Mouse (Mus musculus) CH12.LX (cell line): ENCODE results near the gene Pebp1. TPM values are rescaled to one million over a fixed set of nuclear protein-coding genes. Genes with fewer than 3 reads are reported as not detected.

Experiments used
- DNase-seq: peaks from one replicate; pipeline ENCODE4 v3.0.0-alpha.2; 2013; ENCODE audit errors: extremely low read depth
- H3K27ac ChIP-seq: 2 replicates; pipeline ENCODE4 v1.5.1; 2012; ENCODE audit warnings: low read depth, mild to moderate bottlenecking, control low read depth, moderate library complexity; ENCODE audit not compliant: insufficient read depth
- H3K27me3 ChIP-seq: replicated peaks from 2 replicates; pipeline ENCODE3; 2012; ENCODE audit warnings: inconsistent platforms
- H3K36me3 ChIP-seq, 2 experiments: replicated peaks in 1 of 2; 2 replicates each; pipeline versions ENCODE3 to v1.6.1; 2012; ENCODE audit warnings: inconsistent platforms in 1 of 2, low read length in 1 of 2, mild to moderate bottlenecking in 1 of 2, mixed read lengths in 1 of 2, moderate library complexity in 1 of 2; ENCODE audit not compliant: control insufficient read depth in 1 of 2, insufficient read depth in 1 of 2
- H3K4me1 ChIP-seq, 2 experiments: 2 replicates each; pipeline ENCODE4 v1.6.1; 2012; ENCODE audit warnings: inconsistent platforms in 1 of 2, moderate library complexity in 1 of 2; ENCODE audit not compliant: insufficient read depth in 2 of 2, control insufficient read depth in 1 of 2
- H3K4me2 ChIP-seq: 2 replicates; pipeline ENCODE4 v1.6.1; 2012; ENCODE audit warnings: low read depth, mild to moderate bottlenecking, control low read depth; ENCODE audit not compliant: poor library complexity, insufficient read depth, severe bottlenecking
- H3K4me3 ChIP-seq, 3 experiments: fragments of 150-350 bp in 1 of 3; sonication (generic) in 1 of 3; replicated peaks in 1 of 3; 2 replicates each; pipeline versions ENCODE3 to v1.5.1; 2011 to 2012; ENCODE audit warnings: low read depth in 2 of 3, low read length in 2 of 3, mild to moderate bottlenecking in 2 of 3, moderate library complexity in 2 of 3, control low read depth in 1 of 3, improper control_type of control experiment in 1 of 3, inconsistent platforms in 1 of 3, mixed read lengths in 1 of 3; ENCODE audit not compliant: poor library complexity in 1 of 3
- H3K79me2 ChIP-seq: replicated peaks from 2 replicates; pipeline ENCODE4 v1.6.1; 2012; ENCODE audit warnings: mild to moderate bottlenecking, moderate library complexity; ENCODE audit not compliant: control insufficient read depth, poor library complexity, insufficient read depth, severe bottlenecking; ENCODE audit errors: extremely low read depth
- H3K9ac ChIP-seq: 2 replicates; pipeline ENCODE4 v1.6.1; 2012; ENCODE audit warnings: low read depth, mild to moderate bottlenecking, control low read depth, moderate library complexity; ENCODE audit not compliant: insufficient read depth
- H3K9me3 ChIP-seq: replicated peaks from 2 replicates; pipeline ENCODE3; 2012; ENCODE audit warnings: low read length, inconsistent platforms, mixed read lengths
- CHD1 ChIP-seq: IDR thresholded peaks from 2 replicates; pipeline ENCODE4 v1.6.1; 2012; ENCODE audit warnings: low read depth, low read length, improper control_type of control experiment, inconsistent platforms
- CHD2 ChIP-seq: IDR thresholded peaks from 2 replicates; pipeline ENCODE4 v1.6.1; 2011; ENCODE audit warnings: low read length, improper control_type of control experiment
- E2F4 ChIP-seq: IDR thresholded peaks from 2 replicates; pipeline ENCODE4 v1.6.1; 2011; ENCODE audit warnings: low read depth, low read length, improper control_type of control experiment; ENCODE audit not compliant: insufficient replicate concordance
- EP300 ChIP-seq: IDR thresholded peaks from 2 replicates; pipeline ENCODE4 v1.6.1; 2011; ENCODE audit warnings: low read length, improper control_type of control experiment
- ETS1 ChIP-seq: conservative IDR thresholded peaks from 2 replicates; pipeline ENCODE4 v1.6.1; 2012; ENCODE audit warnings: low read depth, mild to moderate bottlenecking, inconsistent platforms, low read length, improper control_type of control experiment, moderate library complexity
- HCFC1 ChIP-seq: IDR thresholded peaks from 2 replicates; pipeline ENCODE4 v1.6.1; 2012; ENCODE audit warnings: low read depth, mild to moderate bottlenecking, inconsistent platforms, low read length, improper control_type of control experiment
- IRF4 ChIP-seq: IDR thresholded peaks from 2 replicates; pipeline ENCODE4 v1.6.1; 2014; ENCODE audit warnings: low read depth, mild to moderate bottlenecking, inconsistent platforms, low read length, improper control_type of control experiment
- MAFK ChIP-seq: IDR thresholded peaks from 2 replicates; pipeline ENCODE4 v1.6.1; 2011; ENCODE audit warnings: low read length, improper control_type of control experiment; ENCODE audit not compliant: insufficient replicate concordance
- MAX ChIP-seq: IDR thresholded peaks from 2 replicates; pipeline ENCODE4 v1.6.1; 2011; ENCODE audit warnings: low read length, improper control_type of control experiment
- MAZ ChIP-seq: IDR thresholded peaks from 2 replicates; pipeline ENCODE4 v1.6.1; 2012; ENCODE audit warnings: low read depth, mild to moderate bottlenecking, inconsistent platforms, low read length, improper control_type of control experiment, moderate library complexity
- MEF2A ChIP-seq: IDR thresholded peaks from 2 replicates; pipeline ENCODE4 v1.6.1; 2014; ENCODE audit warnings: low read depth, mild to moderate bottlenecking, inconsistent platforms, low read length, improper control_type of control experiment, borderline replicate concordance
- MYC ChIP-seq: IDR thresholded peaks from 2 replicates; pipeline ENCODE4 v1.6.1; 2011; ENCODE audit warnings: low read depth, mild to moderate bottlenecking, improper control_type of control experiment, low read length
- PAX5 ChIP-seq: IDR thresholded peaks from 2 replicates; pipeline ENCODE4 v1.6.1; 2012; ENCODE audit warnings: low read length, inconsistent platforms, mixed read lengths
- POLR2A ChIP-seq: IDR thresholded peaks from 2 replicates; pipeline ENCODE4 v1.6.1; 2011; ENCODE audit warnings: low read depth, mild to moderate bottlenecking, improper control_type of control experiment, low read length
- RCOR1 ChIP-seq: conservative IDR thresholded peaks from 2 replicates; pipeline ENCODE4 v1.6.1; 2012; ENCODE audit warnings: low read depth, mild to moderate bottlenecking, inconsistent platforms, low read length, improper control_type of control experiment
- SIN3A ChIP-seq: IDR thresholded peaks from 2 replicates; pipeline ENCODE4 v1.6.1; 2012; ENCODE audit warnings: low read length, improper control_type of control experiment, inconsistent platforms
- SMC3 ChIP-seq: IDR thresholded peaks from 2 replicates; pipeline ENCODE4 v1.6.1; 2011; ENCODE audit warnings: low read depth, low read length, improper control_type of control experiment
- TBP ChIP-seq: conservative IDR thresholded peaks from 2 replicates; pipeline ENCODE4 v1.6.1; 2011; ENCODE audit warnings: low read depth, low read length, improper control_type of control experiment
- UBTF ChIP-seq: IDR thresholded peaks from 2 replicates; pipeline ENCODE4 v1.6.1; 2012; ENCODE audit warnings: low read depth, mild to moderate bottlenecking, inconsistent platforms, low read length, improper control_type of control experiment, moderate library complexity
- ZC3H11A ChIP-seq: IDR thresholded peaks from 2 replicates; pipeline ENCODE4 v1.6.1; 2012; ENCODE audit warnings: low read depth, mild to moderate bottlenecking, inconsistent platforms, low read length, improper control_type of control experiment
- ZKSCAN1 ChIP-seq: IDR thresholded peaks from 2 replicates; pipeline ENCODE4 v1.6.1; 2012; ENCODE audit warnings: low read depth, inconsistent platforms, low read length, improper control_type of control experiment, borderline replicate concordance
- ZMIZ1 ChIP-seq: IDR thresholded peaks from 2 replicates; pipeline ENCODE4 v1.6.1; 2012; ENCODE audit warnings: low read depth, mild to moderate bottlenecking, inconsistent platforms, low read length, improper control_type of control experiment
- ZNF384 ChIP-seq: IDR thresholded peaks from 2 replicates; pipeline ENCODE4 v1.6.1; 2012; ENCODE audit warnings: low read depth, low read length, improper control_type of control experiment, inconsistent platforms
- dilution Hi-C: fragments of 300-500 bp; cut with MboI; formaldehyde crosslinking; loops from 2 replicates; pipeline ENCODE4 v1.14.3; 2020; ENCODE audit warnings: low sequenced_read_pairs; ENCODE audit not compliant: extremely low pct_unique_long_range_greater_than_20kb, extremely low pct_ligation_motif_present
- in situ Hi-C: fragments of 300-500 bp; cut with MboI; formaldehyde crosslinking; loops from 3 replicates; pipeline ENCODE4 v1.14.3; 2019; ENCODE audit warnings: low sequenced_read_pairs, low pct_ligation_motif_present, low pct_unique_long_range_greater_than_20kb, mixed read lengths
- polyA plus RNA-seq: library from polyadenylated mRNA; unstranded; fragments of >175 nt; gene quantifications from 2 replicates; pipeline ENCODE4 v1.2.1, GENCODE M21; 2012; ENCODE audit warnings: low read depth; ENCODE audit not compliant: insufficient read length
- total RNA-seq, 2 experiments: library from RNA; depleted of rRNA; stranded (reverse); fragments of 300-350 nt in 1 of 2; fragments of >200 nt in 1 of 2; gene quantifications; 2 replicates each; pipeline ENCODE4 v1.2.3; 2012 to 2014

The Pebp1 gene
- total and polyA plus RNA-seq, 3 experiments = 393 to 710 (median 585) TPM

GRCm38 (mm10) chr5:117248351-117248750, 39.1 kb downstream of the Pebp1 start:
- no peak for DNase-seq
- Histone ChIP-seq H3K27ac (no peak overlapping the region), H3K9ac (no peak overlapping the region), H3K27me3 (no peaks in the 10 kb centered on the region), H3K9me3 (no peaks in the 10 kb centered on the region), H3K4me1 (no peaks in the 10 kb centered on the region), H3K4me2 (no peak overlapping the region), H3K79me2 (no peaks in the 10 kb centered on the region), H3K4me3 (no peak overlapping the region), H3K36me3 (peaks cover 24 to 88% of the 10 kb centered on the region in 2 experiments)
- in situ Hi-C loops (no loop called here), dilution Hi-C loops (no loop called here)
- TF ChIP-seq E2F4 (no peak), PAX5 (no peak), MAFK (no peak), EP300 (no peak), IRF4 (no peak), ZC3H11A (no peak), MEF2A (no peak), ZKSCAN1 (no peak), HCFC1 (no peak), ZNF384 (no peak), SIN3A (no peak), ETS1 (no peak), TBP (no peak)

DNA sequence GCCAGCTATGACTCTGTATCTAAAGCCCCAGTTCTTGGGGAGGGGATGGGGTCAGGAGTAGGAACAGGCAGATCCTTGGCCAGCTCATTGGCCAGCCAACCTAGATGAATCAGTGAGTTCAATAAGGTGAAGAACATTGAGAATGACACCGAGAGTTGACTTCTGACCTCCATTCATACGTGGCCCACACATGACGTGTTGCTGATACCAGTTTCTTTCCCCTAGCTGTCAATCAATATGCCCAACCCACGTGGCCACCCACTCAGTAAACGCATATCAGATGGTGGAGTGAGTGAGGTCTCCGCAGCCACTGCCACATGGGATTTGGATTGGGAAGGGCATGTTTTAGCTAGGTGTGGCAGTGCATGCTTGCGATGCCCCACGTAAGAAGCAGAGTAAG, 42.3 kb downstream of the Pebp1 start:
- H3K4me2 ChIP-seq = no peak overlapping the region
- H3K79me2 ChIP-seq = no peaks in the 10 kb centered on the region
- H3K4me3 ChIP-seq = no peak overlapping the region
- H3K27ac ChIP-seq = no peak overlapping the region
- H3K36me3 ChIP-seq = peaks cover 12 to 84% of the 10 kb centered on the region in 2 experiments
- H3K4me1 ChIP-seq = no peaks in the 10 kb centered on the region
- DNase-seq = no peak
- dilution Hi-C loops = no loop called here
- H3K27me3 ChIP-seq = no peaks in the 10 kb centered on the region
- no peak overlapping the region for H3K9ac ChIP-seq
- TF ChIP-seq ZNF384 (no peak), IRF4 (no peak), MEF2A (no peak), CHD2 (no peak), ZMIZ1 (no peak), SMC3 (no peak), POLR2A (no peak), MAFK (no peak), EP300 (no peak), UBTF (no peak), MAZ (no peak), HCFC1 (no peak), TBP (no peak), RCOR1 (no peak), CHD1 (no peak), PAX5 (no peak), MYC (no peak), ZC3H11A (no peak), MAX (no peak)
- TF ChIP-seq, all 38 proteins: peak for 0
- H3K9me3 ChIP-seq = no peaks in the 10 kb centered on the region
- in situ Hi-C loops = no loop called here
